Mouse (Mus musculus): ENCODE measurements around the gene Eftud2.

- TF ChIP-seq CTCF (IDR thresholded peaks at IDR 0.05; ENCODE audit: borderline replicate concordance, extremely low read depth, insufficient read depth, insufficient read length) (no peak), POLR2A (IDR thresholded peaks at IDR 0.05; ENCODE audit: borderline replicate concordance, extremely low read depth, insufficient read depth, insufficient read length, poor library complexity, severe bottlenecking) (no peak)
Measured at GRCm38 (mm10) chr11:102915380-102915779, 34.6 kb upstream of the Eftud2 start.
